Mouse (Mus musculus) liver, adult 2 months (tissue): ENCODE measurements at regions not wholly inside any gene's neighbourhood (a gene's known extent, or its start where the extent isn't known, plus 50 kb on each side); places are given as distances from the start of the nearest gene placed in this dataset.

Experiments used
- DNase-seq: peaks from one replicate; pipeline ENCODE4 v3.0.0-alpha.2; 2011; ENCODE audit warnings: low read depth, low spot score; ENCODE audit errors: extremely low read depth
- H3K27ac ChIP-seq: fragments of 200-500 bp; replicated peaks from 2 replicates; pipeline ENCODE4 v1.5.1; 2012; ENCODE audit warnings: low read depth, mild to moderate bottlenecking, control low read depth, inconsistent platforms, low read length; ENCODE audit not compliant: insufficient read depth
- H3K27me3 ChIP-seq: fragments of 200-500 bp; 2 replicates; pipeline ENCODE4 v1.6.1; 2012; ENCODE audit warnings: mild to moderate bottlenecking, moderate library complexity, low read length, inconsistent platforms; ENCODE audit not compliant: control insufficient read depth, insufficient read depth
- H3K36me3 ChIP-seq: fragments of 200-500 bp; 2 replicates; pipeline ENCODE4 v1.6.1; 2012; ENCODE audit warnings: low read length, inconsistent platforms; ENCODE audit not compliant: control insufficient read depth, insufficient read depth
- H3K4me1 ChIP-seq: fragments of 200-500 bp; 2 replicates; pipeline ENCODE4 v1.6.1; 2011; ENCODE audit warnings: low read length; ENCODE audit not compliant: control insufficient read depth, insufficient read depth
- H3K4me3 ChIP-seq: fragments of 200-500 bp; 2 replicates; pipeline ENCODE4 v1.5.1; 2011; ENCODE audit warnings: low read depth, mild to moderate bottlenecking, control low read depth, low read length, moderate library complexity; ENCODE audit not compliant: insufficient read depth
- H3K79me2 ChIP-seq: fragments of 200-500 bp; 2 replicates; pipeline ENCODE4 v1.6.1; 2012; ENCODE audit warnings: inconsistent platforms, mild to moderate bottlenecking, low read length, moderate library complexity; ENCODE audit not compliant: control insufficient read depth, insufficient read depth
- H3K9ac ChIP-seq: fragments of 200-500 bp; 2 replicates; pipeline ENCODE4 v1.6.1; 2012; ENCODE audit warnings: low read depth, mild to moderate bottlenecking, control low read depth, inconsistent platforms, low read length
- CTCF ChIP-seq: fragments of 200-500 bp; IDR thresholded peaks from 2 replicates; pipeline ENCODE4 v1.5.1; 2011; ENCODE audit warnings: low read depth, low read length, control low read depth
- POLR2A ChIP-seq: fragments of 200-500 bp; IDR thresholded peaks from 2 replicates; pipeline ENCODE4 v1.6.1; 2011; ENCODE audit warnings: low read length, control low read depth; ENCODE audit not compliant: insufficient read depth; ENCODE audit errors: extremely low read depth
- WGBS: fragments of 180-500 bp; shearing (Covaris S2); methylation state at CpG from one replicate; pipeline ENCODE4 v1.1.7; 2018; 5-methylcytosine and 5-hydroxymethylcytosine counted together

DNA sequence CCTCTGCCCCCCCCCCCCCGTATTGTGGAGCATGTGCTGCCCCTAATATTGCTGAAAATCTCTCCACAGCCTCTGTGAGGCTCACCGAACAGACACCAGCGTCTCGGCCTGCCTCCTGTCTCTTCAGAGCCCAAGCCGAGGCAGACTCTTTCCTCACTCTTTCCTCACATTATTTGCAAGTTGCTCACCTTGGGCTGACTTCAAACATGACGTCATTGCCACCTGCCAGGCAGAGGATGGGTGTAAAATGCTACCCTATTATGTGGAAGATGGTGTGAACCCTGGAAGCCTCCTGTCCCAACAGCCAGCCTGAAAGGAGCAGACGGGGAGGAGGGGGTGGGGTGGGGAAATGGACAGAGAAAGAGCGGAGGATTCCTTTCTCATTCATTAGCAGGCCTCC is 259.3 kb downstream of the Sox11 start:
- no peak for TF ChIP-seq POLR2A
- no peak for TF ChIP-seq CTCF
- H3K79me2 ChIP-seq, result no peaks in the 10 kb centered on the region
- WGBS, result 10% methylated on average over 8 of the region's 8 CpGs
- no peaks in the 10 kb centered on the region for H3K4me1 ChIP-seq
- no peak overlapping the region for H3K4me3 ChIP-seq
- H3K27ac ChIP-seq, result no peak overlapping the region
- H3K36me3 ChIP-seq, result no peaks in the 10 kb centered on the region
- no peak for DNase-seq
- no peaks in the 10 kb centered on the region for H3K27me3 ChIP-seq
- no peak overlapping the region for H3K9ac ChIP-seq

DNA sequence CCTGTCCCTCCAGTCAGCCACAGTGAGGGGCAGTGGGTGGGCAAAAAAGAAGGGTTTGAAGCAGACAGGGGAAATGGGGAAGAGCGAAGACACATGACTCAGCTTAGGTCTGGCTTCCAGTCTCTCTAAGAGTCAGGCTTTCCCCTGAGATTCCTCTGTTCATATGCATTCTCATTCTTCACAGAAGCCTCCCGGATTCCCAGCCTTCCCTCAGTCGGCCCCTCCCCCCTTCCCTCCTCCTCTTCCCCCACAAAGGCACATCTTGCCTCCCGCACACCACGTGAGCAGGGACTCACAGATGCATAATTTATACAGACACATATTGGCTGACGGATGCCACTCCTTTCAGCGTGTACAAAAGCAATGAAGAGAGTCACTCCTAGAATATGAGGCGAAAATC is 259.8 kb downstream of the Sox11 start:
- Histone ChIP-seq H3K27ac (no peak overlapping the region), H3K36me3 (no peaks in the 10 kb centered on the region), H3K27me3 (no peaks in the 10 kb centered on the region), H3K79me2 (no peaks in the 10 kb centered on the region), H3K9ac (no peak overlapping the region), H3K4me3 (no peak overlapping the region), H3K4me1 (no peaks in the 10 kb centered on the region)
- no peak for DNase-seq
- no peak for TF ChIP-seq CTCF
- TF ChIP-seq POLR2A, result no peak
- 11% methylated on average over 8 of the region's 8 CpGs for WGBS

DNA sequence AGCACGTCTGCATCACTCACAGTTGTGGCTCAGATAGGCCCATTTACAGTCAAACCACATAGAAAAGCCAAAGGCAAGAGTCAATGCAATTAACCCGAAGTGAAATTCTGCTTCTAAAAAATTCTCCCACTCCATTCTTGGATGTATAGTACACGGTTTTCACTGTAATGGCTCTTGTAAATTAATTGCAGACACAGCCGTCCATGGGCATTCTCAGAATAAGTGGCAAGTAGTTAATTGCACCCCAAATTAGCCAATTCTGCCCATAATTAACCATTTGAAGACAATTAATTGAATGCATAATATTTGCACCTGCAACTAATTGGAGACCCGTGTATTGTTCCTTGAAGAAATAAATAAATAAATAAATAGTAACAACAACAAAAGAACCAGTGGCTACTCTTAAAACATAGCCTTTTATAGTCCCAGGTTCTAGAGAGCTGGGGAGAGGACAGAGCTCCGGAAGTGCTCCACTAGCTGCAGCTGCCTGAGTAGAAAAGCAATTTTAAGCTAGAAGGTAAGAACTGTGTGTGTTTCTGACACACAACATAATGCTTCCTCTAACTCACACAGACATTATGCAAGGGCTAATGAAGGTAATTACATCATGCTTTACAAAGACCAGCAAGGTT is 266.2 kb downstream of the Sox11 start:
- no peak overlapping the region for H3K4me3 ChIP-seq
- no peak overlapping the region for H3K9ac ChIP-seq
- no peaks in the 10 kb centered on the region for H3K27me3 ChIP-seq
- H3K36me3 ChIP-seq, result no peaks in the 10 kb centered on the region
- TF ChIP-seq POLR2A, result no peak
- no peak for TF ChIP-seq CTCF
- DNase-seq, result no peak
- 84% methylated on average over 6 of the region's 6 CpGs for WGBS
- no peaks in the 10 kb centered on the region for H3K79me2 ChIP-seq
- H3K4me1 ChIP-seq, result no peaks in the 10 kb centered on the region
- no peak overlapping the region for H3K27ac ChIP-seq

DNA sequence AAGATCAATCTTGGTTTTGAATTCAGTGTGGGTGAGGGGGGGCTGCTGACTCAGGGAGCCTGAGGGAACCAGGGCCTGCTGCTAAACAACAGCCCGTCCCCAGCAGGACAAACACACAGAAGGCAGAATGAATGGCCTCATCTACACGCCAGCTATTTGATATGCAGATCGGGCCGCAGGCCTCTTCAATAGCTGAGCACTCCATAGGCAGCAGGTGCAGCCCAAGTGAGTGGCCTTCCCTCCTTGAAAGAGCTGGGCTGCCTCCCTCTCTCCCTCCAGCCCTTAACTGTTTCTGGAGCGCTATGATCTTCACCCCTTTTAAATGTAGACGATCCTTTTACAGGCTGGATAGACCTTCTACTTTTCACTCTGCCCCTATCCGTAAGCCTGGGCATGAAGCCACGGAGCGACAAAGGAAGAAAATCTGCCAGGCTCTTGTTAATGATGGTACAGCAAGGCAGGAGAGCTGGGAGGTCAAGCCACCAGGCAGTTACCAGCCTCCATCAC is 277.3 kb downstream of the Sox11 start:
- Histone ChIP-seq H3K79me2 (no peaks in the 10 kb centered on the region), H3K4me3 (no peak overlapping the region), H3K9ac (no peak overlapping the region), H3K4me1 (no peaks in the 10 kb centered on the region), H3K36me3 (no peaks in the 10 kb centered on the region), H3K27me3 (no peaks in the 10 kb centered on the region), H3K27ac (no peak overlapping the region)
- TF ChIP-seq POLR2A (no peak), CTCF (no peak)
- no peak for DNase-seq
- 69% methylated on average over 9 of the region's 9 CpGs for WGBS

DNA sequence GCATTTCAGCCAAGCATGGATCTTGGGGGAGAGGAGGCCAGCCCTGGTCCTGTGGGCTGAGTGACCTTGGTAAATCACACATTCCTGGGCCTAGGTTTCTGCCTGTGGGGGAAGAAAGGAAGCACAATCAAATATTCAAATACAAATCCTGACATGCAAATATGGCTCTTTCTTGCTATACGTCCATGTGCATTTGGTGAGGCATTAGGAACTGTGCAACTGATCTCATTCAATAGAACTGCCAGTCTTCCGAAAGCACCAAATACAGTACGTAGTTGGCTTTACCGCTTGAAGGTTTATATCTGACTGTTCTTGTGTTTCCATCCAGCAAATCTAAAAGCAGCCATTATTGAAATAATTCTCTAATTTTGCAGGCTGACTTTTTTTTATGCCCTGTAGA is 278.9 kb downstream of the Sox11 start:
- no peaks in the 10 kb centered on the region for H3K27me3 ChIP-seq
- TF ChIP-seq CTCF, result no peak
- TF ChIP-seq POLR2A, result no peak
- H3K4me3 ChIP-seq, result no peak overlapping the region
- H3K9ac ChIP-seq, result no peak overlapping the region
- H3K36me3 ChIP-seq, result no peaks in the 10 kb centered on the region
- no peaks in the 10 kb centered on the region for H3K79me2 ChIP-seq
- 91% methylated on average over 4 of the region's 4 CpGs for WGBS
- H3K4me1 ChIP-seq, result no peaks in the 10 kb centered on the region
- no peak overlapping the region for H3K27ac ChIP-seq
- DNase-seq, result no peak

DNA sequence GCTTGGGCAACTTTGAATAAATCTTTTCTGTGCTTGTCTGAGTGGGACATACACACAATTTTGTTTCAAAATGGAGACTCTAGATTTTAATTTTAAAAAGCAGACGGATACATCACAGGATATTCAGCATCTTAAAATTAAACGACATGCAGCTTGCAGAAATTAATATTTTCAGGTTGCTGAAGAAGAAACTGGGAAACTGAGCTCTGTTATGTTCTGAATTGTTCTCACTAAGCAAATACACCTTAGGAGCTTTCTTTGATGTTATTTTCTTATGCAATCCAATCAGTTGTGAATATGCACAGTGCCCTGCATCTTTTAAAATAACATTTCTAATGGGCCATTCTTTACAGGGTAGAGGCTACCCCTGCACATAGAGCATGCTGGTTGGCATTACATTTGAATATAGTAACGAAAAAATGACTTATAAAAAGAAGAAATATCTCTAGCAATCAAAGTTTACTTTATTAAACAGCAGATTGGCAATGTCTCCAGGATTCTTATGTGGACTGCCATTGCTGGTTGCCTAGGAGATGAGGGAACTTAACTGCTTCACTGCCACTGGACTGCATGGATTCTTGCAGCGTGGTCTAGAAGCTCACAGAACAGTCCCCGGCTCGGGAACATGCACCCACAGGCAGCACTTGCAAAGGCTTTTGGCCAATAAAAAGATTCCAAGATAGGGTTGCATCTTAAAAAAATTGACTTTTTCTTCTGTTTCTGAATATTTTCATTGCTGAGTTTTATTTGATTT is 279.7 kb downstream of the Sox11 start:
- H3K79me2 ChIP-seq, result no peaks in the 10 kb centered on the region
- H3K27me3 ChIP-seq, result no peaks in the 10 kb centered on the region
- H3K9ac ChIP-seq, result no peak overlapping the region
- H3K4me1 ChIP-seq, result no peaks in the 10 kb centered on the region
- TF ChIP-seq CTCF (no peak), POLR2A (no peak)
- WGBS, result 81% methylated on average over 6 of the region's 6 CpGs
- no peak overlapping the region for H3K4me3 ChIP-seq
- no peak for DNase-seq
- H3K27ac ChIP-seq, result no peak overlapping the region
- H3K36me3 ChIP-seq, result no peaks in the 10 kb centered on the region
